Mouse (Mus musculus): Measurements from ENCODE around the gene Tmcc3.
"Not testable (repeated sequence)": the region's sequence is repeated elsewhere in the genome, so short reads cannot be mapped to it uniquely, and the experiment has no call there.

The Tmcc3 gene

DNA sequence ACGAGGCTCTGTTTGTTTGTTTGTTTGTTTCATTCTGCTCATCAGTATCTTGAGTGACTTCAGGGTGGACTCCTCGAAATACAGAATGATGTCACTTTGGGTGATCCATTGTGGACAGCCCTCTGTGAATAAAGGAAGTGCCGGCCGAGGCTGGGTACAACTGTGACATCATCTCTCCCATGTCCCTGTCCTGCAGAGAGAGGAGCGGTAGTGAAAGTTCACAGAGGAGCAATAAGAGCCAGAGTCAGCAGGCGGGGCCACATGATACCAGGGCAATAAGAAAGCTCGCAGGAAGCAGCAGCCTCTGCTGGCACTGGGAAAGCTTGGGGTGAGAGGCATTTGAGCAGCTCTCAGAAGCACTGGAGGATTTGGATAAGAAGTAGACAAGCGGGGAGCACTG is 264.2 kb downstream of the Tmcc3 start:
- no peak for DNase-seq (ENCODE audit: low read depth, low spot score)

DNA sequence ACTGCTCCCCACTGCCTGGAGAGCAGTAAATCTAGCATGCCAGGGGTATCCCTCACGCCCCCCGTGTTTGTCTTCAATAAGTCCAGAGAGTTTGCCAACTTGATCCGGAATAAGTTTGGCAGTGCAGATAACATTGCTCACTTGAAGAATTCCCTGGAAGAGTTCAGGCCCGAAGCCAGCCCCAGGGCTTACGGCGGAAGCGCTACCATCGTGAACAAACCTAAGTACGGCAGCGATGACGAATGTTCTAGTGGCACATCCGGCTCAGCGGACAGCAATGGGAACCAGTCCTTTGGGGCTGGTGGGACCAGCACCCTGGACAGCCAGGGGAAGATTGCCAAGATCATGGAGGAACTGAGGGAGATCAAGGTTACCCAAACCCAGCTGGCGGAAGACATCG is 267.1 kb downstream of the Tmcc3 start:
- DNase-seq (ENCODE audit: low read depth, low spot score) = no peak

DNA sequence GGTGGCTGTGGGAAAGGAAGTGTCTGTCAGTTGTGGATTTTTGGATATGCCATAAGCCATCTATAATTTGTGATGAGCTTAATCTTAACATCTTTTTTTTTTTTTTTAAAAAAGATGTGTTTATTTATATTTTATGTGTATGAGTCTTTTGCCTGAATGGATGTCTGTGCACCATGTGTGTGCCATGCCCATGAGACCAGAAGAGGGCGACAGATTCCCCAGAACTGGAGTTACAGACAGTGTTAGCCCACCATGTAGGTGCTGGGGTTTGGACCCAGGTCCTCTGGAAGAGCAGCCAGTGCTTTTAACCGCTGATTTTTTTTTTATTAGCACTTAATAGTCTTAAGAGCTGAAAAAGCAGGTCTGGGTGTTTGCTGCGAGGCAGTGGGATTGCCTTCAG is 269.6 kb downstream of the Tmcc3 start:
- DNase-seq (ENCODE audit: low read depth, low spot score) = no peak

DNA sequence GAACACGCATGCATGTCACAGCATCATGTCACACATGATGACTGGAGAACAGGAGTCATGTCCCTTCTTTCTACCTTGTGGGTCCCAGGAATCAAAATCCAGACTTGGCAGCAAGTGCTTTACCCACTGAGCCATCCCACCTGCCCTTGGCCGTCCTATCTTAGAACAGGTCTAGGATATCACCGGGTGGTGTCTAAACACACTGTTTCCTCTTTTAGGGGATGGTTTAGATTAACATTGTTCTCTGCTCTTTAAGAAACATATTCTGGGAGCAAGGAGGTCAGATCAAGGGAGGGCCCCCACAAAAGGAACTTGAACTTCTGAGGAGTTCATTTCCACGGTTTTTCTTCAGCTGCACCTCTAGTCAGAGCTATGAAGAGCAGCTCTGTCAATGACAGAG is 272.0 kb downstream of the Tmcc3 start:
- DNase-seq (ENCODE audit: low read depth, low spot score) = no peak

DNA sequence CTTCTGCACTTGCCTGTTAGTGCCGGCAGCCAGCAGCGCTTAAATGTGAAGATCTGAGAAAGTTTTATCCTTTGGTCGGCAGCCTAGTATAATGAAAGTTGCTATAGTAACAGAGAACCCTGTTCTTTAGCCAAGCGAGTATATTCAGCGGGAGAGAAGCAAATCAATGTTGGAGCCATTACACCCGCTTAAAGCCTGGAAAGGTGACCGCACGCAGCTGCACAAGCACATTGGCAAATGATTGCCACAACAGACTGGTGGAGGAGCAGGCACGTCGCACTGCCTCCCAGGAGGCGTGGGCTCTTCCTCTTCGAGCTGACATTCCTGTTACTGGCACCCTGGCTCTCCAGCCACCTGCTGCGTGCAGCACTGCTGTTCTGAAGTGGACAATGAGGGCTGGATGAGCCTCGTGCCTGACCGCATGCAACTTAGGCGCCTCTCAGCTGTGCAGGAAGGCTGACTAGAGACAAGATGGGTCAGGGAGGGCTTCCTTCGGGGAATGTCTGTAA is 273.2 kb downstream of the Tmcc3 start:
- DNase-seq (ENCODE audit: low read depth, low spot score) = no peak

DNA sequence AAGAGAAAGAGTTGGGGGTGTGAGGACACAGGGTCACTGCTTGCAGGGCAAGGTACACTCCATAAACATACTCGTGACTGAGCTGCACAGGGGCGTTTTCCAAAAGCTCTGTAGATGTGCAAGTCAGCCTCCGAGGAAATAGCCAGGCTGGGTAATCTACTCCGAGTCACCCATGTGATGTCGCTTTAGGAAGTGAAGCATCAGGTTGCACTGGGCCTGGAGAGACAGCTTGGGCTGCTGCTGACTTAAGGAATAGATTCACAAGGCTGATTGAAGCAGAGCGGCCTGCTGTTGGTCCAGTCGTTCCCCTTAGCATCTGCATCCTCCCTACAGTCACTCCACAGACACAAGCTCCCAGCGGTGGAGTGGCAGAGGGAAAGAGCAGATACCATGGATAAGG is 274.1 kb downstream of the Tmcc3 start:
- no peak for DNase-seq (ENCODE audit: low read depth, low spot score)

DNA sequence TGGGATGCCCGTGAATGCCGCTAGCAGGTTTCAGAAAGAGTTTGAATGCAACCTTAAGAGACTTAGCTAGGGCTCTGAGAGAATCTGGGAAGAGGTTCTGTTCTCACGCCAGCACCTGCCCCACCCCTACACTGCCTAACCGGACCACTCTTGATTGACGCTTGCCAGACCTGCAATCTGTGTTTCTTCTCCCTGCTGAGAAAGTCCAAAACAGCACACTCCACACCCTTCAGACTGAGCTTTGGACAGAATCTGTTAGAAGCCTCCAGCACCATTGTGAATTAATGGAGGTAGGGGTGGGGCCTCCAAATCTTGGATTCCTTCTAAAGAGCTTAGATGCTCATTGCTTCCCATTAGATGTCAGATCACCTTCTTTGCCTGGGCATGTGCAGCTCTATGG is 277.2 kb downstream of the Tmcc3 start:
- DNase-seq (ENCODE audit: low read depth, low spot score) = no peak

DNA sequence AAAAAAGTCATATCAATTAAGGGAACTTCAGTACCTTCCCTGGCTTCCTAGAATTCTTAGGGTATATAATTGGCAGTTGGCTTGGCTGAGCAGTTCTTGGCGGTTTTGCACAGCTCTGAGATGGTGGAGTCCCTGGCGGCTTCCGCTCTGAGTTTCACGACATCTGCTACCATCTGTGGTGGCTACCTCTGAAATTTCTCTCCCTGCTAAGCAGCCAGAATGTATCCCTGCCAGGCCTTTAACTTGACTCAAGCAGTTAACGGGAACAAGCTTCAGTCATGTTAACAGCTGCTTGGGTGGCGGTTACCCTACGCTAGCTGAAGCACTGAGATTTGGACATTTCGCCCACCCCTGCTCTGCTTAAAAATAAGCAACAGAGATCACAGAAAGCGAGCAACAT is 284.0 kb downstream of the Tmcc3 start:
- no peak for DNase-seq (ENCODE audit: low read depth, low spot score)

DNA sequence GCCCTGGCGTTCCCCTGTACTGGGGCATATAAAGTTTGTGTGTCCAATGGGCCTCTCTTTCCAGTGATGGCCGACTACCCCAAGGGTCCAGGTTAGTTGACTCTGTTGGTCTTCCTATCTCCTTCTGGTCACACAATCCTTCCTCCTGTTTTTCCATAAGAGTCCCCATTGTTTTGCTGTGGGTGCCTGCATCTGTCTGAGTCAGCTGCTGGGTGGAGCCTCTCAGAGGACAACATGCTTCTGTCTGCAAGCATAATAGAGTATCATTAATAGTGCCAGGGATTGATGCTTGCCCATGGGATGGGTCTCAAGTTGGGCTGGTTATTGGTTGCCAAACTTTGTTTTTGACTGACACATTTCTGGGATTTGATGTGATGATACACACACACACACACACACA is 288.1 kb downstream of the Tmcc3 start:
- DNase-seq (ENCODE audit: low read depth, low spot score) = not testable (repeated sequence)

DNA sequence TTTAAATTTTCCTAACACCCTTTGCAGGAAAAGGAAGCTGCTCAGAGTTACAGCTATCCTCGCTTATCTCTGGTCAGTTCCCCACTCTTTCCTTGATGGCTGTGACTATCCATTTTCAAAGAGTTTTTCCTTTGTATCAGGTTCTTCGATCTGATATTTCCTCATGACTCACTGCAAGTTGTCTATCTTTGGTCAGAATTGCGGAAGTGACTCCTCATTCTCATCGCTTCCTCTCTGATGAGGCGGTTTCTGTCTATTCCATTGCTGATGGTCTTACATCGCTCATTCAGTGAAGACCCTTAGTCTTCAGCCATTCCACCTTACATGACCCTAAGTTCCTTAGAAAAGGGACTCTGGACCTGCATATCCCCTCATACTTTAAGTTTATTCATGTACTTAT is 289.3 kb downstream of the Tmcc3 start:
- no peak for DNase-seq (ENCODE audit: low read depth, low spot score)

DNA sequence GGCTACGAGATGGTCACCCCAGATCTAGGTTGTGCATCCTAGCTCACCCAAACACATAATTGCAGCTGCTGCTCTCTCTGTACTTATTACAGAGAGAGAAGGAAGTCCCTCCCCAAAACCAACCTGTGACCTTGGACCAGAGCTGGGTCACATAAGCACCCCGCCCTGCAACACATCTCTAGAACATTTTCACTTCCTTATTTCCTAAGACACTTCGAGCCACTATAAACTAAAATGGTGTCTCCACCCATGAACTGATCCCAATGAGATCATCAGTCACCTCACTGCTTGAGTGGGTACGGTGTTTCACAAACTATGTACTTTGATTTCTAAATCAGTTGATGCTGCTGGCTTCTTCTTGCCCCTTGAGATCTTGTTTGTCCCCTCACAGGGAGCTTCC is 293.7 kb downstream of the Tmcc3 start:
- DNase-seq (ENCODE audit: low read depth, low spot score) = no peak

DNA sequence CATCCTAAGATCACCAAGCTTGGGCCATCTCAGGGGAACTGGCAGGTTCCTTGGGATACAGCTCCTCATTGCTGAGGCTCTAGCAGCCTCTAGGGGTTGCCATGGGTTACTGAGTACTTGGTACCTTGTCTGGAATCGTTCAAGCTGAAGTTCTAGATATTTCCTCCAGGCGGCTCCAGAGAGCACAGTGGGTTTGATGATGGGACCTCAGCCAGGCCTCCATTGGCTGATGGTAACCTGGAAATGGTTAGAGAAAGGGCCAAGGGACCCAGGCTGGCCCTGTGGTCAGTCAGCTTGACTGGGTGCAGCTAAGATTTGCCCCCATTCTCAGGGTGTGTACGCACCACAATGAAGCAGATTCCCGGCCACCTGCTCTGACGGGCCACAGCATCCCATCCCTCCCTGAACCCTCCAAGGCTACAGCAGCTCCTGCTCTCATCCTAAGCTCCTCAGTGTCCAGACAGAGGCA is 297.6 kb downstream of the Tmcc3 start:
- DNase-seq (ENCODE audit: low read depth, low spot score) = peak; percentile 79

DNA sequence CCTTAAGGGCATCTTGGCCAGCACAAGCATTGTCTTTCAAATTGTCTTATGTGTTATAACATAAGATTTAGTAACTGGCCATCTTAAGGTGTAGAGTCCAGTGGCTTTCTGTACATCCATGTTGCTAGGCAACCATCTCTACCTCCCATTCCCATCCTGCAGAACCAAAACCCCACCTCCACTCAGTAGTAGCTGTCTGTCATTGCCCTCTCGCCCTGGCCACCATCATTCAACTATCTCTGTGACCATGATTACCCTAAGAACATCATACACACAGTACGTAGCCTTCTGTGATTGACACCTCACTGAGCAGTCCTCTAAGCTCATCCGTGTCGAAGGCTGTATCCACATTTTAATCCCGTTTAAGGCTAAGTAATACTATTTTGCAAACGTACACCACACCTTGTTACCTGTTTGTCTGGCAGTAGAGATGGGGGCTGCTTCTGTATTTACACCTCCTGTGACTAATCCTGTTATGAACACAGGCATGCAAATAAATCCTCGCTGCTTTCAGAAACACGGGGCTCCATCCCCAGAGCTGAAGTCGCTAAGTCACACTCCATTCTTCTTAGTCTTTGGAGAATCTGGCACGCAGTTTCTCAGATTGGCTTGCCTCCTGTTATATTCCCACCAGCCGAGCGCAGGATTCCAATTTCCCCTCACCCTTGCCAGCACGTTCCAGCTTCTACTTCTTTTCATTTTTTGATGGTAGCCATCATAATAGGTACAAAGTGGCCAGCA is 299.6 kb downstream of the Tmcc3 start:
- no peak for DNase-seq (ENCODE audit: low read depth, low spot score)

DNA sequence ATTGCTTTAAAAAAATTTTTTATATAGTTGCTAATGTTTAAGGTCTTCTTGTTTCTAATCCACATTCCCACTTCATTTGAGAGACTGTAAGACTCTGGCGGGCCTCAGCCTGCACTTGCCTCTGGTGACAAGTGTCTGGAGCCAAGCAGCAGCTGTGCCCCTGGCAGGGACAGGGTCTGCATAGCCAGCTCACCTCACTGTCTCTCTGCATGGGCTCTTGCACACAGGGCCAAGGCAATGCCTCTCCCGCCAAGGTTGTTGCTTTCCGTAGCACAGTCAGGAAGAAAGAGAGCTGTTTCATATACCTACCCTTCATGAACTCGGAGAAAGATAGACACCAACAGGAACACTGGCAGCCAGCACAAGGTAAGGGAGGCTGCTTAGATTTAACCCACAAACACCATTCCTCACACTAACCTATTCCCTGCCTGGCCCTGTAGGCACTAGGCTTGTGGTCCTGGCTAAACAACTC is 300.3 kb downstream of the Tmcc3 start:
- DNase-seq (ENCODE audit: low read depth, low spot score) = no peak

DNA sequence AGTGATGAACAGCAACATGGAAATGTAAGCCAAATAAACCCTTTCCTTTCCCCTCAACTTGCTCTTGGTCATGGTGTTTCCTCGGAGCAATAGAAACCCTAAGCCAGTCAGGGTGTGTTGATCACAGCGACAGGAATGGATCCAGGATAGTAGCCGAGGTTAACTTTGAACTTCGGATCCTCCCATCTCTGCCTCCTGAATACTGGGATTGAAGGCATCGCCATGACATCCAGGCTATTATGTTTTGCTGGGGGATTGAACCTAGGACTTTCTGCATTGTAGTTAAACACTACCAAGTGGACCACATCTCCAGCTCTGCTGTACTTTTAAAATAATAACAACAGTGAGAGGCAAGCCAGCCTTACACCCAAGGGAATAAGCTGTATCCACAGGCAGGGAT is 307.8 kb downstream of the Tmcc3 start:
- no peak for DNase-seq (ENCODE audit: low read depth, low spot score)

DNA sequence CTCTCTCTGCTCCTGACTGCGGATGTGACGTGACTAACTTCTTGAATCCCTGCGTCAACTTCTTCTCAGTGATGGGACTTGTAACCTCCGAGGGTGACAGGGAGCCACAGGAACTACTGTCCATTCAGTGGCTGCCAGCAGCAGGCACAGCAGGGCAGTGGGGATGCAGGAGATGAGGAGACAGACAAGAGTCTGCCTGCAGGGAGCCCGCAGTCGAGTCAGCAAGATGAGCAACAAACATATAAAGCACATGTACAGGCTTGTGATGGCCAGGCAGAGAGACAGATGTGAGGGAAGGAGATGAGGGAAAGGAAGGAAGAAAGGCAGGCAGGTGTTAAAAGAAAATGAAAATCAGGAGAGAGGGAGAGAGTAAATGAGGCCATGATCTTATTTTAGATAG is 308.8 kb downstream of the Tmcc3 start:
- no peak for DNase-seq (ENCODE audit: low read depth, low spot score)

DNA sequence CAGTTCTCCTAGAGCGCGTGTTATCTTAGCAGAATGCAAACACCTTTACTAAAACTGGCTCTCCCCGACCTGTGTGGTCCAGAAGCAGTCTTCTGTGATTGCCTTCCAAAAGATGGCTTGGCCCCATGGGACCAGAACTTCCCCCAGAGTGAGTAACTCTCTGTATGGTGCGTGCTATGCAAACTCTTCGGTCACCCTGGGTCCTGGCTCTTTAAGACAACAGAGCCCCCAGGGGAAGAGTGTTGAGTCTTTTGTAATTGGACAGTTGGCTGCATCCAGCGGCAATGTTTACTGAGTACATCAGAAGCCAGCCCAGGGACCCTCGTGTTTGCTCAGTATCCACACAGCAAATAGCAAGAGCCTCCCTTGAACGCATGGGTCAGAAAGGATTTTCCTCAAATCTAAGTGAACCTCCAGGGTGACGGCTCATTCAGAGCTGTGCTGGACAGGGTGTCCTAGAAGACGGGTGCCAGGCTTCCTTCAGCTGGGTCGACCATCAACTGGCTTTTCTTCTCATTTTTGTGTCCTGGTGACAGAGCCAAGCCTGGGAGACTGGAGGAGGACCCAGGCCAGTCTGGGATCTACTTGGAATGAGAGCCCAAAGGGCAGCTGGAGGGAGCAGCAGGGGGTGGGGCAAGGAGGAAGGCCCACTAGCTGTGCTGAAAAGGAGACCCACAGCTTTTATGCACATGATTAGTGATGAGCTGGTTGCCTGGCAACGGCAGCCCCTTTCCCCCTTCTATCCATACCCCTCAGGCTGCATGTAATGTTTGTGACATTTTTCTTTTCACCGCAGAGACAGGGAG is 309.9 kb downstream of the Tmcc3 start:
- DNase-seq (ENCODE audit: low read depth, low spot score) = peak; percentile 77

DNA sequence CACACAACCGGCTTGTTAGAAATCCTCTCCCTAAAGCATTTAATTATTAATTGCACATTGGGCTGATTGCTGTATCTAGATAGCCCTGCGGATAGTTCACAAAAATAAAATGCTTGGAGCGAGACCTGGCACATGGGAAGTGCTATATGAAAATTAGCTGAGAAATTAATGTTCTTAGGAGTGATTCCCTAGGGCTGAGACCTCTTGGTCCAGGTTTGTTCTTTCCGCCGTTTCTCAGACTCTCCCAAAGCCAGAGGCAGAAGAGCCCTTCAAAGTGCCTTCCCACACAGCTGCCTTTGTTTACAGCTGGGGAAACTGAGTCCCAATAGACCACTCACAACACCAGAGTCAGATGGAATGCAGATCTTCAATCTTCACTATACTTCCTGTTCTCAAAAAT is 310.5 kb downstream of the Tmcc3 start:
- DNase-seq (ENCODE audit: low read depth, low spot score) = no peak

DNA sequence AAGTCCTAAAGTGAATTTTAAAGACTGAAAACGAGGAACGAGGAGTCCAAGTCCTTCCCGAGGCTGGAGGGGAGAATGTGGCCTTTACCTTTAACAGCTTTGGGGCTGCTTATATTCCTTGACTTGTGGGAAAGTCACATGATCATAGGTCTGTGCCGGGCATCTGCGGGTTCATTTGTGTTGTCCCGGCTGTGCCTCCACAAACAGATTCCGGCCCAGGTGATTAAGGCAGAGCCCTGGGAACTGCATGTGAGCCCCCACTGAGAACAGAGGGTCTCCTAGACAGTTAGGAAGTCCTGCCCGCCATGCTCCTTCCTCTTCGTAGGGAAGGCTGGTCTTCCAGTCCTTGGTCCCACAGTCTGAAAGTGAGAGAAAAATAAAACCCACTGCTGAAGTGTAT is 311.1 kb downstream of the Tmcc3 start:
- DNase-seq (ENCODE audit: low read depth, low spot score) = no peak

DNA sequence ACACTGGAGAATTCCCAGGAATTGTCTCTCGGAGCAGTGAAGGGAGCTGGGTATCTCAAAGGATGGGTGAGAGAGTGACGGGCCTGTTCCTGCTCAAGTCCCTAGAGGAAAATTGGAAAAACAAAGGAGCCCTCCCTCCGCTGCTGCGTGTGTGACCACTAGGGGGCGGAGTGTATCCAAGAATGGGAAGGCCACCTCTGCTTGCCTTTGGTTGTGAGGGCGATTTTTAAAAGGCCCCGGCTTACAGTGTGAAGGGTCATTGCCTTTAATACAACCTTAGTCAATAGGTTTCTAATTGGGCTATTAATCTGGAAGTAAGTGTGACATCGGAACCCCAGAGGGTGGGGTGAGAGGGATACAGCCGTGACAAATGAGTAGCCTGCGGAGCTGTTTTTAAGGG is 311.9 kb downstream of the Tmcc3 start:
- DNase-seq (ENCODE audit: low read depth, low spot score) = peak; percentile 92

DNA sequence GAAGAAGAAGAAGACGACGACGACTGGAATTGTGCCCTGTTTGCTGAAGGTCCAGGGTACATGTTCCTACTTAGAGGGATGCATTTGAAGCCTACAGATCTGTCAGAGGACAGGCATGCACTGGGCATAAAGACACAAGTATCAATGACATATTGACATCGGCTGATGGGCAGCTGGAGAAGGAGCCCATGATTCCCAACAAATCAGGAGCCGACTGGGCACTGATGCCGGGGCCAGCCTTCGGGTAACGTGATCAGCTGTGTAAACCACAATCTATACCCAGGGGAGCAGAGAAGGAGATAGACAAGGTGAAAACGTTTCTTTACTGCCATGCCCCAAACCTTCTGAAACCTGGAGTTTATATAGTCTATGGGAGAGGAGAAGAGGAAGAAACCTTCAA is 313.3 kb downstream of the Tmcc3 start:
- DNase-seq (ENCODE audit: low read depth, low spot score) = no peak

DNA sequence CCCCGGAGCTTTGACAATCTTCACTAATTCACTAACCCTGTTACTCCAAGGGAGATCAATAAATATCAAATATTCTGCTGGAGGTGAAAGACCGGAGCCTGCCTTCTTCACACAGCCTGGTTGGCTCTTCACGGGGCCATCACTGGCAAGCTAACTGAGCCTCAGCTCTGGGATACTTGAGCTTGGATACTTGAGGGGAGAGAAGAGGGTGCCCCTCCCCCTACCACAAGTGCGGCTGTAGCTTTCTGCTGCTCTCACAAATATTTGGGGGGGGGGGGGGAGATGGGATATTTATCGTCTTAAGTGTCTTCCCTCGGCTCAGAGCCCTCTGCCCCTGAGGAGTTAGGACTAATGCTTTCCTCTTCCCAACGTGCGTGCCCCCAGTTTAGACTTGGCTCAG is 313.9 kb downstream of the Tmcc3 start:
- DNase-seq (ENCODE audit: low read depth, low spot score) = no peak

DNA sequence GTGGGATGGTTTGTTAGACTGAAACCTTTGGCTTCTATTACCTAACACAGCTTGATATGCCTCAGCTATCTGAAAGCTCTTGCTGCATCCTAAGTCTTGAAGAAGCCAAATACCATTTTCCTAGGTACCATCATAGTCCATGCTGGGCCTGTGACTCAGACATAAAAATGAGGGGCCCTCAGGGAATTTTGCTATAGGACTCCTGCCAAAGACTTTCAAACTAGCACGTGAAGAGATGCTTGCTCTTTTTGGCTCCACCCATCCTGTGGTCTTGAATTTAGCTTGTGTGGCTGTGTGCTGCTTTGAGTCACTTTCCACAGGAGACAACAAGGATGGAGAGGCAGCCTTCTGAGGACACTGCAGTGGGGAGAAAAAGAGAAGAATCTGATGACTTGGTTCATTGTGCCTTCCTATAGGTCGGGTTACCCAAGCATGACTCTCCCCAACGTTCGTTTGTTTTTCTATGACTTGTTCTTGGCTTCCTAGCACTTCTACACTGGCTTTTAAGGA is 319.1 kb downstream of the Tmcc3 start:
- DNase-seq (ENCODE audit: low read depth, low spot score) = no peak

Data from mesoderm, embryonic 11.5 days (tissue).